Mouse (Mus musculus): Measurements from ENCODE around the gene Pard3.

Pard3 gene

DNA sequence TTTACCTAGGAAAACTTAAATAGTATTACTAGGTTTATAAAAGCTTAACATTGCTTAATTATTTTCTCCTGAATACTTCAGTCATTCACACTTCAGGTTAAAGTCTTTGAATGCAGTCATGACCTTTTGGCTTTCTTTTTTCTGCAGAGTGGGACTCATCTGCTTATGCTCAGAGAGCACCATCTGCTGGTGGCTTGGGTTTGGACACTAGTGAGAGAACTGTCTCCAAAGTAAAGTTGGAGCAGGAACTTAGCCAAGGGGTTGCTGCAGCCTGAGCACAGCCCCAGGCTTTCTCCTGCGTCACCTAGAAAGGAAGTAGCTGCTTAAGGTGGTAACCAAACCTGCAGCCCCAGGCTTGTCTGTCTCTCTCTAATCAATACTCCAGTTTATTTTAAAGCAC lies 75.5 kb downstream of the Pard3 start:
- in situ Hi-C loops (cut with MboI, MseI), result loop anchor here (5.0 kb wide), 1 partner anchor 152 kb away; no protein-coding TSS in a partner anchor

DNA sequence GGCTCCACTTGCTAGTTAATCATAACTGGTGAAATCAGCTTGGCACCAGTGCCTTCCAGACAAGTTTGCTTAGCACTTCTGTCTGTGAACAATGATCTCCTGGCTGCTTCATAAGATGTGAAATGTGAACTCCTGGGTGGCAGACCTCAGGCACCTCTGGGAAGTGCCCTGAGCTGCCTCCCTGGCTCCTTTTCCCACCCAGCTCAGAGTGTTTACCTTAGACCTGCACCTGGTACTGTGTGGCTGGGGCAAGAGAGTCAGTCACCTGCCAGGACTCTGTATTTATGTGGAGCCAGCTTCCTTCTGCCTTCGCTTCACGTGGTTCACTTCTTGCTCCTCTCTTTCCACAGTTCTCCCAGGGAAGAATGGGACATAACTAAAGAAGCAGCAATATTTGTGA lies 77.3 kb downstream of the Pard3 start:
- in situ Hi-C loops (cut with MboI, MseI), result no loop called here

GRCm38 (mm10) chr8:127143641-127144040 lies 79.9 kb downstream of the Pard3 start:
- in situ Hi-C loops (cut with MboI, MseI), result no loop called here

DNA sequence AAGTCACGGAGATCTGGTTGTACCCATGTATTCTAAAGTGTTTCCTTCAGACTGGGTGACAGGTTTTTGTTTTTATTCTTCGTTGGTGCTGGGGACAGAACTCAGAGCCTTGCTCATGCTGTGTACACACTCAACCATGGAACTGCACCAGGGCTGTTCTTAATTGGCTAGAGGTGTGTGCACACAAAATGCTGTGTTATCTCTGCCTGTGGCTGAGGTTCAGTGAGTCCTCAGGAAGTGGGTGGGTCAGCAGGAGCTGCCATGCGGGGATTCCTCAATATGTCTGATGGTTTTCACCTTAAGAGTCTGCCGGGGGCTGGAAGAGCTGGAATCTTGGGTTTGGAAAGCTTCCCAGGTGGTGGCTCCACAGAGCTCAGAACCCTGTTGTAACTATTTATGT lies 80.9 kb downstream of the Pard3 start:
- in situ Hi-C loops (cut with MboI, MseI), result no loop called here

DNA sequence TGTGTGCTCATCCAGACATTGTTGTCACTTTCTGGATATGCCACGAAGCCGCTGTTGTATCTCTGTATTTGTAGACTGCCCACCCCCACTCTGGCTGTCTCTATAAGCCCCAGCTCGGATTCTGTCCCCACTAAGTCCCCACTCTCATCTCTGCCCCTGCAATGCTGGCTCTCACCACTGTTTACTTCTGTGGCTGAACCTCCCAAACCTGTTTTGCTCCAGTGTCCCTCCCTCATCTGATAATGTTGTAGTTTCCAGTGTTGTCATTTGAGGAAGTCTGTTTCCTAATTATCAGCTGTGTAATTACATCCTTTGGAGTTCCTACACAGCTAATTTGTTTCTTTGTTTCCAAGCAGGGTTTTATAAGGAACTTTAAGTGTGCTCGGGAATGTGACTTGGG lies 81.4 kb downstream of the Pard3 start:
- in situ Hi-C loops (cut with MboI, MseI), result no loop called here

DNA sequence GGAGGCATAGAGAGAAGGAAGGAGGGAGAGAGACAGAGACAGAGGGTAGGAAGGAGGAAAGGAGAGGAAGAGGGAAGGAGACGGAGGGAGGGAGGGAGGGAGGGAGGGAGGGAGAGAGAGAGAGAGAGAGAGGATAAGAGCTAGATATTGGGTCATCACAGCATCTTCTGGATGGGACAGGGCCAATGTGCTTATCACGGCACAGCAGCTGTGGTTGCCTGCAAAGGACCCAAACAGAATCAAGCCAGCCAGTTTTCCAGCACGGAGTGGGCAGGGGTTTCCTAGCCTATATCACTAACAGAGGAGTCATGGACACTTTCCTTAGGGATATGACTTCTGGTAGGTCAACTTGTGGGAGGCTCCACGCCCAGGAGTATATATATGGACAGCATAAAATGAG lies 82.4 kb downstream of the Pard3 start:
- in situ Hi-C loops (cut with MboI, MseI), result no loop called here

DNA sequence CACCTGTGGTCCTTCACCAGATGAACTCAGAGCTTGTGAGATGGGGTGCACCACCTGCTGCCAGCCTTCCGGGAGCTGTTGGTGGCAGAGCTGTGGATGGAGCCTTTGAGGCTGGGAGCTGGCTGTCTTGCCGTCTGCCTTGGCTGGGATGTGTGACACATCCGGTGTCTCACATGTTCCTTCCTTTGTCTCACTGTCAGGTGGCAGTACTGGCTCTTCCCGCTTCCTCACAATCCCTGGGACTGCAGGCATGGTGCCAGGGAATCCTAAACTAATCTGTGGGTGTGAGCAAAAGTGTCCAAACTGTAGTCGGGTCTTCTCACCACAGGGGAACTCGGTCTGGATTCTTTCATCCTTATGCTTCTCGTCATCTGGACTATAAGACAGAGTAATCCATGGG lies 85.1 kb downstream of the Pard3 start:
- in situ Hi-C loops (cut with MboI, MseI), result no loop called here

- in situ Hi-C loops (cut with MboI, MseI), result no loop called here
These were observed 87.0 kb downstream of the Pard3 start for GRCm38 (mm10) chr8:127150645-127151044.

GRCm38 (mm10) chr8:127151706-127152105 lies 88.0 kb downstream of the Pard3 start:
- in situ Hi-C loops (cut with MboI, MseI), result no loop called here

DNA sequence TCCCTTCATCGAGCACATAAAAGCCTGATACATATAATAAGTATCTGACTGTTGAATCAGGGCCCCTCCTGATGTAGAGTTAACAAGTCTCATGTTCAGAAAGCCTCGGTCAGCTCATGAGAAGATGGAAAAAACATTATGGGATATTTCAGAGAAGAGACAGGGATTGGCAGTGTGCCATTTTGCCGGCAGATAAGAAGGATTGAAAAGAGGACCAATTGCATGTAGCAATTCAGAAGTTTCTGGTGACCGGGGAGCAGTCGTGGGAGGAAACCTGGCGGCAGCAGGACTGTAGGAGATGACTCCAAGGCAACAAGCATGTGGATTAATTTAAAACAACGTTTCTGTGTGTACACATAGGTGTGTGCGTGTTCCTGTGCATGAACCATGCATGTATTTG lies 93.4 kb downstream of the Pard3 start:
- in situ Hi-C loops (cut with MboI, MseI), result no loop called here

DNA sequence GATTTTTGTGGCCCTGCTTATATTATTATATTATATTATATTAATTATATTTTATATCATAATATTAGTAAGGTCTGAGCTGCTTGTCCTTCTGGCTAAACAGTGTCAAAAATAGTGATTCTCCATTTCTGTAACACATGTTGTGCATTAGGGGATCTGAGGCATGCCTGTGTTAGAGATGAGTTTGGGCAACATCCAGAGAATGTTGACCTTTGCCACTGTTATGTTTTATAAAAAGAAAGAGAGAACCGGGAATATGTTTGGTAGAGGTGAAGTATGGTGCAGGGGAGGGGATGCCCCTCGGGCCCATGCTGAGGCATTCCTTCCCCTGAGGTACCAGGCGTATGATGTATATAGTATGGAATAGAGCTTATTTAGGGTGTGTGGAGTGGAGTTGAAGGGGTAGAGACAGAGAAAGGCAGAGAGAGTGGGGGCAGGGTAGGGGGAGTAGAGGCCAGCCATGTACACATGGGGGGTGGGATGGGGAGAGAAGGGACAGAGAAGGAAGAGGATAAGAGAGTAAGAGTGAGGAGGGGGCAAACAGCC lies 95.8 kb downstream of the Pard3 start:
- in situ Hi-C loops (cut with MboI, MseI), result no loop called here

GRCm38 (mm10) chr8:127161854-127162253 lies 98.2 kb downstream of the Pard3 start:
- in situ Hi-C loops (cut with MboI, MseI), result no loop called here

DNA sequence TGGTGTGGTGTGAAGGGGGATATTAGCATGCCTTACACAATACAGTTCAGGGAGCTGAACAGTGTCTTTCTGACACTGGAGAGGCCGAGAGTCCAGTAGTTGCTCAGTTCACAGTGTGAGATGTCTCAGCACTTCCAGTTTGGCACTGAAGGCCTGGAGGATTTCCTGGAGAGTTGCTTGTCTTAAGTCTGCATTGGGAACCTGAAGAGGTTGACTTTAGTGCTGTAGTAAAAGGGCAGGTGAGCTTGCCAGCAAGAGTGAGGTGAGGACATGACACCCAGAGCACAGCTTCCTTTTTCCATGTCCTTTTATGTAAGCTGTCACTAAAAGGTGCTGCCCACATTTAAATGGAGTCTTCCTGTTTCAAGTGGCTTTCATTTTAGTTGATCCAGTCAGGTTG lies 99.1 kb downstream of the Pard3 start:
- in situ Hi-C loops (cut with MboI, MseI), result no loop called here

DNA sequence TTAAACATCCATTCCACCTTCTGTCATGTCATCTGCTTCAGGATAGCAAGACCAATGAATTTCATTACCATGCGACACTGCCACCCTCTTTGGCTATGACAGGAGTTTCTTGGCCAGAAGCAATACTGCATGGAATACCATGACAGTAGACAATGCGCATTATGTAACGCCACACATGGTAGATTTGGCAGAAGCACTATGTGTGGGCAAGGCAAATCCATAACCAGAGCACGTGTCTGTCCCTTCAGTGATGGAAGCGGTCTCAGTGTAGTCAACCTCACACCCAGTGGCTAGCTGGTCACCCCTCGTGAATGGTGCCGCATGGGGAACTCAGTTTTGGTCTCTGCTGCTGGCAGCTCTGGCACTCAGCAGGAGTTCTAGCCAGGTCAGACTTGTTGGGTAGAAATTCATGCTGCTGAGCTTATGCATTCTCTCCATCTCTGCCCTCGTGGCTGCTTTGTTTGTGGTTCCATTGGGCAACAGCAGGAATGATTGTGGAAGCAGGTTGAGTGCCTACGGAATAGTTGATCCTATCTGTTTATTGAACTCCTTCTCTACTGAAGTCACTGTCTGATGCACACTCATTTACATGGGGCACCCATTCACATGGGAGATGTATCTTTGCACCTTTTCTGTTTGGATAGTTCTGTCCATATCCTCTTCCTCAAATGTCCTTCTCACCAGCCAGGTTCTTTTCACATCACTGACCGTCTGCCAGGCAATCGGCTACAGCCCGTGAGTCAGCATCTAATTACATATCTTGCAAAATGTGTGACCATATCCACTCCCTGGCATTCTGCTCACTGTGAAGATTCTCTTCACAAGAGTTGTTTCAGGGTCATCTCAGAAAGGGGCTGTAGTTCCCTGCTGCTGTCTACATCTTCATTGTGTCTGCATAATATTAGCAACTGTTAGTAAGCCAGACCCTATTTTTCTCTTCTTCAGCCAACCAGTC lies 100.9 kb downstream of the Pard3 start:
- in situ Hi-C loops (cut with MboI, MseI), result no loop called here

- in situ Hi-C loops (cut with MboI, MseI), result no loop called here
These were observed 104.8 kb downstream of the Pard3 start for GRCm38 (mm10) chr8:127168496-127168895.

- in situ Hi-C loops (cut with MboI, MseI), result no loop called here
These were observed 105.7 kb downstream of the Pard3 start for GRCm38 (mm10) chr8:127169361-127169760.

- in situ Hi-C loops (cut with MboI, MseI), result loop anchor here (5.0 kb wide), 1 partner anchor 183 kb away; no protein-coding TSS in a partner anchor
These were observed 106.7 kb downstream of the Pard3 start for GRCm38 (mm10) chr8:127170372-127170771.

DNA sequence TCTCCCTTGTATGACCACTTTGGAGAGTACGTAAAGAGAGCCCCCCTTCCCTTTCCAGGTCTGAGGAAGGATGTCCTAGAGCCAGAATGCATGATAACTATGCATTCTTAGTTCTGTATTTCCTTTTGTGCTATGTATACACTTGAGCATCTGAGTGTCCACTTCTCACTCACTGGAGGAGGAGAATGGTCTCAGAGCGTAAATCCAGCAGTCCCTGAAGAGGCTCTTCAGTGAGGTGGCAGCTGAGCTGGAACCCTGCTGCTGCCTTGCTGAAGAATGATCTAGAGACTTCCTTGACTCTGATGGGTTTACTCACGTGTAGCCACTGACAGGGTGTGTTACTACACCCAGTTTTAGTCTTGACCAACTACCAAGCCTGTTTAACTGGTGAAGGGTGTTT lies 107.2 kb downstream of the Pard3 start:
- in situ Hi-C loops (cut with MboI, MseI), result loop anchor here (5.0 kb wide), 1 partner anchor 184 kb away; no protein-coding TSS in a partner anchor

DNA sequence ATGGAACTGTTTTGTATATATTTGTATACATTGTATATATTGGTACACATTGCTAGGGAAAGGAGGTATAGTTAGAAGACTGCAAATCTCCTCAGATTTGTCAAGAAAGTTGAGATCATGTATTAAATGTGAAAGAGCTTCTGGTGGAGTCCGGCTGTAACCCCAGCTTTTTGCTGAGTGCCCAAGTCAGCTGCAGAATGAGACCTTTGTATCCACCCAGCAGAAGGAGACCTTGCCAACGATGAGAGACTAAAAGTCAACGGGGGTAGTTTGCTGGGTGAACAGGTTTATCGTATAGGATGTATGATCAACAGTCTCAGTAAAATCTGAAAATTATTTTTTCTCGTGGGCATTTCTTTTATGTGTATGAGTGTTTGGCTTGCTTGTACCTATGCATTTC lies 109.8 kb downstream of the Pard3 start:
- in situ Hi-C loops (cut with MboI, MseI), result loop anchor here (5.0 kb wide), 1 partner anchor 186 kb away; no protein-coding TSS in a partner anchor

- in situ Hi-C loops (cut with MboI, MseI), result loop anchor here (5.0 kb wide), 1 partner anchor 187 kb away; no protein-coding TSS in a partner anchor
These were observed 110.7 kb downstream of the Pard3 start for GRCm38 (mm10) chr8:127174411-127174810.

GRCm38 (mm10) chr8:127175160-127175836 lies 111.6 kb downstream of the Pard3 start:
- in situ Hi-C loops (cut with MboI, MseI), result no loop called here

DNA sequence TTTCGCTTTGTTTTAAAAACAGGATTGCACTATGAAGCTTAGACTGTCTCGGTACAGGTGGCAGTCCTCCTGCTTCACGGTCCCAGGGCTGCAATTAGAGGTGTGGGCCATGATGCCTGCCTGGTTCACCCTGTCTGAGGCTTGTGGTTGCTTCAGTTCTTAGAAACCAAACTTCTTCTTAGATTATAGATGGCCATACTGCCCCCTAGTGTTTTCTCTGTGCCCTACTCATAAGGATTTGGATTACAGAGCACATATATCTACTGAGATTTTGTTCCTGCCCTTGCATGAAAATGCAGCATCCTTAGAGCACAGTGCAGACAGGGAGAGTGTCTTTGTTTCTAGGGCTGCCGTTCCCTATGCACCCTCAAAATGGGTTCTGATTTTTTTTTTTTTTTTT lies 114.9 kb downstream of the Pard3 start:
- in situ Hi-C loops (cut with MboI, MseI), result no loop called here
